Mouse (Mus musculus) neural tube, embryonic 15.5 days (tissue): Measurements from ENCODE around the gene Pgm2. TPM values are rescaled to one million over a fixed set of nuclear protein-coding genes. Genes with fewer than 3 reads are reported as not detected.
A peak's percentile ranks its signal among the peaks of the same experiment; 100 is the strongest.

Source experiments
- ATAC-seq: fragments of 200-750 bp; cut with Nextera tagmentation; 2 replicates; pipeline ENCODE4 v1.8.0; 2017; ENCODE audit warnings: mild to moderate bottlenecking, moderate TSS enrichment, moderate library complexity; ENCODE audit not compliant: low FRiP score
- H3K27ac ChIP-seq: fragments of 300-500 bp; sonication (generic); replicated peaks from 2 replicates; pipeline ENCODE4 v1.5.1; 2015; ENCODE audit warnings: mild to moderate bottlenecking, inconsistent platforms
- H3K27me3 ChIP-seq: fragments of 300-500 bp; sonication (generic); replicated peaks from 2 replicates; pipeline ENCODE4 v1.6.1; 2015; ENCODE audit warnings: inconsistent platforms
- H3K36me3 ChIP-seq: fragments of 300-500 bp; sonication (generic); 2 replicates; pipeline ENCODE4 v1.6.1; 2015; ENCODE audit warnings: inconsistent platforms
- H3K4me1 ChIP-seq: fragments of 300-500 bp; sonication (generic); 2 replicates; pipeline ENCODE4 v1.6.1; 2015; ENCODE audit warnings: inconsistent platforms
- H3K4me2 ChIP-seq: fragments of 300-500 bp; sonication (generic); 2 replicates; pipeline ENCODE4 v1.6.1; 2015; ENCODE audit warnings: inconsistent platforms, mild to moderate bottlenecking, moderate library complexity
- H3K4me3 ChIP-seq: fragments of 300-500 bp; sonication (generic); replicated peaks from 2 replicates; pipeline ENCODE4 v1.5.1; 2015; ENCODE audit warnings: mild to moderate bottlenecking, inconsistent platforms
- H3K9ac ChIP-seq: fragments of 300-500 bp; sonication (generic); replicated peaks from 2 replicates; pipeline ENCODE4 v1.6.1; 2015; ENCODE audit warnings: mild to moderate bottlenecking, inconsistent platforms
- H3K9me3 ChIP-seq: fragments of 300-500 bp; sonication (generic); replicated peaks from 2 replicates; pipeline ENCODE4 v1.6.1; 2016; ENCODE audit warnings: inconsistent platforms
- WGBS: fragments of 180-500 bp; shearing (Covaris S2); methylation state at CpG from one replicate; pipeline ENCODE4 v1.1.7; 2015; ENCODE audit warnings: mixed read lengths; 5-methylcytosine and 5-hydroxymethylcytosine counted together
- polyA plus RNA-seq: library from polyadenylated mRNA; unstranded; fragments of >200 nt; fragmentation: Nextera tagmentation; extraction: Ambion mirVana; gene quantifications from 2 replicates; pipeline ENCODE4 v1.2.1, GENCODE M21; 2015

Pgm2 gene
- polyA plus RNA-seq, 1 experiment from 2014 or later: 19.3 TPM

- 71% methylated on average over 7 of the region's 7 CpGs for WGBS
- no peaks in the 10 kb centered on the region for H3K36me3 ChIP-seq
- H3K27ac ChIP-seq: no peak overlapping the region
- no peaks in the 10 kb centered on the region for H3K27me3 ChIP-seq
- H3K4me1 ChIP-seq: 0 out of 2 replicates have a peak, but pooled peaks cover 3% of the 10 kb centered on the region
- peak; percentile 31; the same call in 1 of the 2 replicates for ATAC-seq
- no peaks in the 10 kb centered on the region for H3K9me3 ChIP-seq
- no peak overlapping the region for H3K4me2 ChIP-seq
- no peak overlapping the region for H3K9ac ChIP-seq
- no peak overlapping the region for H3K4me3 ChIP-seq
Measured at GRCm38 (mm10) chr5:64078740-64079461, 13.8 kb upstream of the Pgm2 start.

DNA sequence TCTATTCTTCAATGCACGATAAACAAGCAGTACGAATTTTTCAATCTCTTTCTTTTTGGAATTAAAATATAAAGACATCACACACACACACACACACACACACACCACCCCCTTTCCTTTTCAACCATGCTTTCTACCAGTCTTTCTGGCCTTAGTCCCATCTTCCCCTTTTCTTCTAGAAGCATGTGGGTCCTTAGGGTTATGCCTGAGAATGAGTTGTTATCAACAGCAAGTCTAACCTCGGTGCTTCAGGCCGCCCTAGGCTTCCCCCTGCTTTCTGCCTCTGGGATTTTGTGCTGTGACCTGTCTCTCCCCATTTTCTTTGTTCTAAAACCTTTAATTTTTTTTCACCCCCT is 13.3 kb upstream of the Pgm2 start:
- WGBS: 89% methylated on average over 4 of the region's 4 CpGs
- no peaks in the 10 kb centered on the region for H3K27me3 ChIP-seq
- no peak for ATAC-seq
- 0 out of 2 replicates have a peak, but pooled peaks cover 5% of the 10 kb centered on the region for H3K4me1 ChIP-seq
- H3K27ac ChIP-seq: no peak overlapping the region
- no peak overlapping the region for H3K4me3 ChIP-seq
- no peaks in the 10 kb centered on the region for H3K9me3 ChIP-seq
- no peak overlapping the region for H3K9ac ChIP-seq
- no peak overlapping the region for H3K4me2 ChIP-seq
- no peaks in the 10 kb centered on the region for H3K36me3 ChIP-seq

DNA sequence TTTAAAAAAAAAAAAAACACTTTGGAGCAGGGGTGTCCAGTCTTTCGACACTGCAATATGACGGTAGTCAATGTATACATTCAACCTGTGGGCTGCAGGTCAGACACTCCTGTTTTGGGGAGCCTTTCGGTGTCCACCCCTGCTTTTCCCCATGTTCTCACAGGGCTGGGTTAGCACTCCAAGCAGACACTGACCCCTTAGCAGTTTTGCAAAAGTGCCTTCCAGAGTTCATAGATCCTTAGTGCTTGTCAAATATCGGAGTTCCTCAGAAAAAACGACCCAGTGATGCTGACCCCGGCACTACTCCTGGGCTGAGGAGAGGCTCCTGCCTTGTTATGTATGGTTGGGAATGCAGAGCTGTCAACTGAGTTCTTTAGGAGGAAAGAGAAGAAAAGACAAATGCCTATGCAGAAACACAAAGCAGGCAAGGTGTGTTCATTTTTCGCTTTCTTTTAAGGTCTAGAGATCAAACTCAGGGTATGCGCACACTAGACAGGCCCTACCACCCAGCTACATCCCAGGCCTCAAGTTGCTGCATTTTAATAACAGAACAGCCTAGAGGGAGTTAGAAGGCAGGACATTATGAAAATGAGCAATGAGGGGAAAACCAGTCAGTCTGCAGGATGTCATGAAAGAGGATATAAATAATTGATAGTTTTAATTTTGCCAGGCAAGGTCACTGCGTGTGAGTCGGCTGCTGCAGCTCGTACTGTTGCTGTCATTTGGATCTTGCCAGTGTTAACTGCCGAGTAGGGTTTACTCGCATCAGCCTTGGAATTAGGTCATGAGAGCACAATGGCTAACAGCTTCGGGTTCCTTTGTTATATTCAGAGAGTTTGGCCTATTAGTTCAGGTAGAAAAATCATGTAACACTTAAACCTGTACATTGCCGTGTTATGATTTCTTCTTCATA is 9.0 kb upstream of the Pgm2 start:
- Histone ChIP-seq H3K4me1 (0 out of 2 replicates have a peak, but pooled peaks cover 5% of the 10 kb centered on the region), H3K27me3 (no peaks in the 10 kb centered on the region), H3K4me2 (no peak overlapping the region), H3K9ac (no peak overlapping the region), H3K4me3 (no peak overlapping the region), H3K9me3 (no peaks in the 10 kb centered on the region), H3K27ac (peak overlapping the region; percentile 33; the same call in 1 of the 2 replicates), H3K36me3 (no peaks in the 10 kb centered on the region)
- ATAC-seq: peak; percentile 79
- WGBS: 72% methylated on average over 15 of the region's 15 CpGs

- no peak overlapping the region for H3K4me3 ChIP-seq
- no peaks in the 10 kb centered on the region for H3K36me3 ChIP-seq
- no peak for ATAC-seq
- no peak overlapping the region for H3K9ac ChIP-seq
- H3K27me3 ChIP-seq: no peaks in the 10 kb centered on the region
- 95% methylated on average over 9 of the region's 9 CpGs for WGBS
- 0 out of 2 replicates have a peak, but pooled peaks cover 5% of the 10 kb centered on the region for H3K4me1 ChIP-seq
- no peak overlapping the region for H3K27ac ChIP-seq
- H3K9me3 ChIP-seq: no peaks in the 10 kb centered on the region
- no peak overlapping the region for H3K4me2 ChIP-seq
Measured at GRCm38 (mm10) chr5:64085405-64085804, 7.3 kb upstream of the Pgm2 start.

DNA sequence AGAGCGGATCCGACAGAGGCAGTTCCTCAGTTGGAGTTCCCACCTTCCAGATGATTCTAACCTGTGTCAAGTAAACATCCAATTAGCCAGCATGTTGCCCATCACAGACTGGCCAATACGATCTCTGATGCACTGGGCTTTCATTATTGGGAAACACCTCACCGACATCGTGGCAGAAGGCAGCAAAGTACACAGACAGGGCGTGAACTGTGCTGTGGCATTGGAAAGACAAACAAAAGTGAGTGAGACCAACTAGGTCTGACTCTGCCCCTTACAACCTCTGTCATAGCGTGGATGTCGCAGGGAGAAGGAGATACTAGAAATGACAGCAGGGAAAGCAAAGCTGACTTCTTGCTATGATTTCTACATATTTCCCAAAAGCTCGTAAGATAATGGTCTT is 4.0 kb upstream of the Pgm2 start:
- H3K9me3 ChIP-seq: no peaks in the 10 kb centered on the region
- no peak overlapping the region for H3K27ac ChIP-seq
- peaks cover 7% of the 10 kb centered on the region for H3K4me1 ChIP-seq
- no peaks in the 10 kb centered on the region for H3K27me3 ChIP-seq
- H3K4me3 ChIP-seq: no peak overlapping the region
- no peak overlapping the region for H3K9ac ChIP-seq
- H3K4me2 ChIP-seq: no peak overlapping the region
- WGBS: 93% methylated on average over 9 of the region's 9 CpGs
- H3K36me3 ChIP-seq: no peaks in the 10 kb centered on the region
- no peak for ATAC-seq

GRCm38 (mm10) chr5:64093349-64093871 is 660 bp downstream of the Pgm2 start:
- H3K9ac ChIP-seq: peak overlapping the region; percentile 89
- H3K4me1 ChIP-seq: peaks cover 24% of the 10 kb centered on the region
- no peaks in the 10 kb centered on the region for H3K9me3 ChIP-seq
- ATAC-seq: no peak
- H3K36me3 ChIP-seq: peaks cover 6% of the 10 kb centered on the region
- peak overlapping the region; percentile 83 for H3K4me2 ChIP-seq
- H3K27ac ChIP-seq: peak overlapping the region; percentile 87
- 2% methylated on average over 15 of the region's 15 CpGs for WGBS
- peak overlapping the region; percentile 76 for H3K4me3 ChIP-seq
- no peaks in the 10 kb centered on the region for H3K27me3 ChIP-seq

DNA sequence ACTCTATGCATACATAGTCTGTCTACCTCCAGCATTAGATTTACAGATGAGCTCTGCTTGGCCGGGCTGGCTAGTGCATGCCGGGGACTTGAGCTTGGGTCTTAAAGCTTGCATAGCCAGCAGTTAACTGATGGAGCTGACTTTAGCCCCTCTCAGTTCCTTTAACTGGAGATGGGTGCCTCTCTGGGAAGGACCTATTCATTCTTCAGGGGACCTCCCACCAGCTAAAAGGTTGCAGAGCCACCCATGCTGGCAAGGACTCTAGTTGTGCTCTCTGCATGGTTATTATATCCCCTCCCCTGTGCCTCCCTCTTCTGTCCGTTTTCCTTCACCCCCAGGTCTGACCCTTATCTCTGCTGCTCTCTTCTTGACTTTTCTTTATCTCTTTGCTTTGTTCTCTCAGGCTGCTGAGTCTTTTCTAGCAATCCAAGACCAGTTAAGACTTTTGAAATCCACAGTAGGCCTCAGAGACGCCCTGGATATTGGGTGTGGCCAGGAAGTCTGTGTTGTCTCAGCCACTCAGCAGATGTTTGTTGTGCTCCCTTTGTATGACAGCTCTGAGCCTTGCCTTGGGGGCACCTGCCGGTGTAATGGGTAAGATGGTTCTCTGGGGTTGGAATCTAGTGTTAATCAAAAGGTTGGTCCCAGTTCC is 2.7 kb downstream of the Pgm2 start:
- H3K4me3 ChIP-seq: no peak overlapping the region
- no peak overlapping the region for H3K27ac ChIP-seq
- no peak for ATAC-seq
- H3K4me1 ChIP-seq: peaks cover 24% of the 10 kb centered on the region
- no peaks in the 10 kb centered on the region for H3K27me3 ChIP-seq
- no peak overlapping the region for H3K4me2 ChIP-seq
- no peak overlapping the region for H3K9ac ChIP-seq
- peaks cover 17% of the 10 kb centered on the region for H3K36me3 ChIP-seq
- no peaks in the 10 kb centered on the region for H3K9me3 ChIP-seq
- WGBS: 83% methylated on average over 5 of the region's 5 CpGs

DNA sequence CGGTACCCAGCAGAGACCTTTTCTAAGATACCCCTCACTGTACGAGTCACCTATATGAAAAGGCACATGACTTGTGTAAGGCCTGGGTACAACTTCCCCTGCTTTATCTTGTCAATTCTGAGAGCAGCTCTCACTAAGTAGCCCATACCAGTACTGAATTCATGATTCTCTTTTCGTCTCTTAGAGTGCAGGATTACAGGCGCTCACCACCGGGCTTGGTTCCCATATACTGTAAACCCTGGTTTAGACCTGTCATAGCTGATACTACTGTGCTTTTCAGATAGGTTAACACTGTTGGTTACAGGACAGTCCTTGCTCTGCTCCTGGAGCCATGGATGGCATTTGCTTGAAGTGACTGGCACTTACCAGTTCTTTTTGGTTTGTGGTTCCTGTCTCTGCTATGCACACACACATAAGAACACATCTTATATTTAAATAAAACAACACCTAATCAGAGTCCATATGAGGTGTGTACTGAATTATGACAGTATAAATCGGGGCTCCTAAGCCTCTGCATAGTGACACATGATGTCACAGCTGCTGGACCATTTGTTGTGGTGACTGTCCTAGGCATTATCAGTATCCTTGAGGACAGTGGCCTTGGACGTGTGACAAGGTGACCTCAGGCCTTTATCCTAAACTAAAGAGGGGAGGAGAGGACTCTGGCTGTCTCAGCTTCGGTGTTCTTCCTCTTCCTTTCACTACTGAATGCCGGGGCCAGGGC is 9.4 kb downstream of the Pgm2 start:
- Histone ChIP-seq H3K4me2 (no peak overlapping the region), H3K4me3 (no peak overlapping the region), H3K9ac (no peak overlapping the region), H3K27me3 (no peaks in the 10 kb centered on the region), H3K27ac (no peak overlapping the region), H3K36me3 (peaks cover 46% of the 10 kb centered on the region), H3K9me3 (no peaks in the 10 kb centered on the region), H3K4me1 (no peaks in the 10 kb centered on the region)
- 71% methylated on average over 9 of the region's 9 CpGs for whole genome bisulfite sequencing
- no peak for ATAC-seq

DNA sequence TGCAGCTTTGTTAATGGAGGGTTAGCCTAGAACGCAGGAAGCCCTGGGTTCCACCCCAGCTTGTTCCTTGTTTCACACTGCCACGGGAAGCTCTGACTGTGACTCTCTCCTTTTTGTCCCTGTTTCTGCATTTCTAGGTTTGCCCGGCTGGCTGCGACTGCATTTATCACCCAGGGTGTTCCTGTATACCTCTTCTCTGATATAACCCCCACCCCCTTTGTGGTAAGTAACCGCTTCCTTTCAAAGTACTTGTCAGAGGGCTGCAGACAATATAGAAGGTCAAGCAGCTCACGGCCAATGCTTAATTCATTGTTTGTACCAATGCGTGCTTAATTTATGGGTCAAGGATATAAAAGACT is 9.9 kb downstream of the Pgm2 start:
- no peak overlapping the region for H3K27ac ChIP-seq

GRCm38 (mm10) chr5:64107596-64108289 is 15.0 kb downstream of the Pgm2 start:
- Histone ChIP-seq H3K36me3 (peaks cover 62% of the 10 kb centered on the region), H3K27ac (no peak overlapping the region), H3K4me3 (no peak overlapping the region), H3K9ac (no peak overlapping the region), H3K27me3 (no peaks in the 10 kb centered on the region), H3K4me2 (no peak overlapping the region), H3K9me3 (no peaks in the 10 kb centered on the region), H3K4me1 (no peaks in the 10 kb centered on the region)
- WGBS: 90% methylated on average over 11 of the region's 11 CpGs
- no peak for ATAC-seq

More for the DNA sequence above, 9.9 kb downstream of the Pgm2 start:
- ATAC-seq: no peak
- Histone ChIP-seq H3K4me3 (no peak overlapping the region), H3K4me2 (no peak overlapping the region), H3K9ac (no peak overlapping the region), H3K36me3 (peaks cover 51% of the 10 kb centered on the region), H3K27me3 (no peaks in the 10 kb centered on the region), H3K9me3 (no peaks in the 10 kb centered on the region), H3K4me1 (no peaks in the 10 kb centered on the region)
- WGBS: 18% methylated on average over 7 of the region's 7 CpGs
